Mouse (Mus musculus) gastrocnemius, postnatal 36 days (tissue): ENCODE data around the gene Matn4. TPM values are rescaled to one million over a fixed set of nuclear protein-coding genes. Genes with fewer than 3 reads are reported as not detected.
A peak's percentile ranks its signal among the peaks of the same experiment; 100 is the strongest.

Experiments used
- DNase-seq, 2 experiments: peaks; one replicate each; pipeline ENCODE4 v3.0.0; 2022
- intact Hi-C: fragments of 180-260 bp; cut with DNase I; formaldehyde crosslinking; loops from one replicate; pipeline ENCODE4 v1.15.1; 2025
- total RNA-seq, 2 experiments: library from RNA; stranded (reverse); gene quantifications; 2 replicates each; pipeline ENCODE4 v1.2.3; 2021

Gene Matn4
- total RNA-seq, 2 experiments from 2014 or later = 1.5 to 1.7 TPM

DNA sequence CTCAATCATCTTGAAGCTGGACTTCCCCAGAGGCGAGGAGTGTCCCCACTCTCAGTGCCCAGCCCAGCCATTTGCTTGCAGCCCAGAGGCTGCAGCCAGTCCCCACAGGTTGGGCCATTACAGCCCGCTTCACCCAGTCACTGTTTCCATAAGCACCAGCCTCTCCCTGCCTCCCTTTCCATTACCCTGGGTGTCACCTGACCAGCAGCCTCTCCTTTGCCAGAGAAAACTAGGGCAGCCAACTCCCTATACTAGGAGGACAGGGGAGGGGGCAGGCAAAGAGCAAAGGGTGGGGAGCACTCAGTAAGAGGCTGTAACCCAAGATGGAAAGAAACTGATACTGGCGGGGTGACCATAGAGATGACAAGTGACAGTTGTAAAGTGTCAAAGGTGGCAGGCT, 32.0 kb upstream of the Matn4 start:
- peak in 1 of 2 experiments; percentile 44 for DNase-seq
- intact Hi-C loops = no loop called here

DNA sequence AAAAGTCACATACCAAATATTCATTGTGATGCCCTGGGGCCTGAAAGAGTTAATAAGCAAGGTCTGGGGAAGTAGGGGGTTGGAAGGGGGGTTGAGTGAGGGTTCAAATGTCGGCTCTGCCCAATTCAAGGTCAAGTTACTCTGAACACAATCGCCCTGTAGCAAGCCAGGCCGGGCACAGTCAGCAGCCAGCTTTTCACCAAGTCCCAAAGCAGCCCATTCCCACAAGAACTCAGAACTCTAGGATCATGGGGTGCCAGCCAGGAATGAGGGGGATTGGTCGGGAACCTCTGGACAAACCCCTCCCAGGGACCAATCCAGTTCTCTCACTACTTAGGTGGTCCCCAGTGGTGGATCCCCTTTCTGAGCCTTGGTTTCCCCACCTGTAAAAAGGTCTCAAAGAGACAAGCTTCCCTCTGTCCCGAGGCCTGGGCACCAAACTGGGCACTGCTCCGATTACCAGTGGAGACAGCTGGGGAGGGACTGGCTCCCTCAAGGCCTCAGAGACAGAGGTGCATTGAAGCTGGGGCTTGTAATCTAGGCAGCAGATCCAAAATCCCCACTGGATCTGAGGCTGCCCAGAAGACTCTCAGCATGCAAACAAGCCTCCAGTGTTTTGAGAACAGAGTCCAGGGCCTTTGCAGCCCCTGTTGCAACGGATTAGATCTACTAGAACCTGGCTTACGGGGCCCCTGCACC, 31.4 kb upstream of the Matn4 start:
- intact Hi-C loops = no loop called here
- DNase-seq = no peak

DNA sequence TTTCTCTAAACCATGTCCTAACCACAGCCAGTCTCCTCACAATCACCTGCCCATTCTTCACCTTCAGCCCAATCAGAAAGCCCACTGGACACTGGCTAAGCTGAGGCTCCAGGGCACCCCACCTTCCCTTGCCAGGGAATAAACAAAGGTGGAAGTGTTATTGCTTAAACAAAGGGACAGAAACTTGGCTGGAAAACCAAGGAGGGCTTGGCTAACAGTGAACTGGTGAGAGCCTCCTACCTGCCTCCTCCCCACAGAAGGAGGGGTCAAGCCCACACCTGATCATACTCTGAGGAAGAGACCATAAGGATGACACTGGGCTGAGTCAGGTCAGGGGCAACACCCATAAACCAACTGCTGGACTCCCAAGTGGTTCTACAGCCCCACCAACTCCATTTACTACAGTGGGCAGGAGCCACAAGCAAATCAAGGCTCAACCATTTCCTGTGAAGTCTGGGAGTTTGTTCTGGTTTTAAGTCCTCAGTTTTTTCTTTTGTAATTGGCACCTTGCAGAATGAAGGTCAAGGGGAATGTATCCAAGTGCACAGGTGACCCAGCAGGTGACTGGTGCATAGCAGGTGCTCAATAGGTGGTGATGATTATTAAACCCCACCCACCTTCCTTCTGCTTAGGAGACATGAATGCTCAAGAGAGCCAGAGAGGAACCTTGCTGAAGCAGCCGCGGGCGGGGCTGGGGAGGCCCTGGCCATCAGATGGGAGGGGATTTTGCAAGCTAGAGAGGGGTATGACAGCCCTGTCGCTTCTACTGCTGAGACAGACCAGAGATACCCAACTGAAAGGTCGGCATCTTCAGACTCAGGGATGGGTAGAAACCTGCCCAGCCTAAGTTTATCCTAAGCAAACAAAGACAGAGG, 30.5 kb upstream of the Matn4 start:
- intact Hi-C loops = no loop called here
- DNase-seq = no peak

DNA sequence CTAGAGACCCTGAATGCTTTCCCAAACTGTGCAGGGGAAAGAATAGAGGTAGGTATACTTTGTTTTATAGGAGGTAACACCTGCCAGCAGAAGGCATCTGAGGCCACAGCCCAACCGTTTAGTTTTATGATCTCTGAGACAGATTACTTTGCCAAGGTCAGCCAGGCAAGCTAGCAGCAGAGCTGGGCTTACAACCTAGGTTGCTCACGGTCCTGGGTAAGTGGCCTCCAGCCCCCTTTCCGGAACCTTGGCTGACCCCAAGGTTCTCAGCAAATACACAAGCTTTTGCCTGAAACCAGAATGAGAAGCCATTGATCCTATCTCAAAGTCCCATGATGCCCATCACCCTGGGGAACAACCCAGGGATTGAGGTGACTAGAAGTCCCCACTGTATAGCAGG, 29.7 kb upstream of the Matn4 start:
- intact Hi-C loops = no loop called here
- DNase-seq = no peak

DNA sequence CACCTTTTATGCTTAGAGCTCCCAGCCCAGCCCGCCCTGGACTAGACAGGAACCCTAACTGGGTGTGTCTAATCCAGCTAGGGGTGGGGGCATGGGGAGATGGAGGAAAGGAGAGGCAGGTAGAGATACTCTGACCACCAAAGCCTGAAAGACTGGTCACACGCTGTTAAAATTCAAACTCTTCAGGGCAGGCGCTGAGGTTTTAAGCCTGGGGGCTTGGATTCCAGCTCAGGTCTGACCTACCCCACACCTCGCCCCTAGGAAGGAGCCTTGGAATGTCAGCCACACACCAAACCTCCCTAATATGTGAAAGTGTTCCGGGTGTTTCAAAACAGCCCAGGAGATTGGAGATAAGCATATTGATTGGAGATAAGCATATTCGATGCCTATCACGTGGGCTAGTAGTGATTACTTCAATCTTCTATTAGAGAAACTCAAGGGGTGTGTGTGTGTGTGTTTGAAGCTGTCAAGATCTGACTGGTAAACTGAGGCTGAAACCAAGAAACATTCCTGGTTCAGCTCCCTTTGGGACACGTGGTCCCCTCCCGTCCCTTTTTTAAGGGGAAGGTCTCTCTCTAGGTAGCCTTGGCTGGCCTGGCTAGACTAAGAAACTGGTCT, 28.4 kb upstream of the Matn4 start:
- DNase-seq = no peak
- intact Hi-C loops = no loop called here

DNA sequence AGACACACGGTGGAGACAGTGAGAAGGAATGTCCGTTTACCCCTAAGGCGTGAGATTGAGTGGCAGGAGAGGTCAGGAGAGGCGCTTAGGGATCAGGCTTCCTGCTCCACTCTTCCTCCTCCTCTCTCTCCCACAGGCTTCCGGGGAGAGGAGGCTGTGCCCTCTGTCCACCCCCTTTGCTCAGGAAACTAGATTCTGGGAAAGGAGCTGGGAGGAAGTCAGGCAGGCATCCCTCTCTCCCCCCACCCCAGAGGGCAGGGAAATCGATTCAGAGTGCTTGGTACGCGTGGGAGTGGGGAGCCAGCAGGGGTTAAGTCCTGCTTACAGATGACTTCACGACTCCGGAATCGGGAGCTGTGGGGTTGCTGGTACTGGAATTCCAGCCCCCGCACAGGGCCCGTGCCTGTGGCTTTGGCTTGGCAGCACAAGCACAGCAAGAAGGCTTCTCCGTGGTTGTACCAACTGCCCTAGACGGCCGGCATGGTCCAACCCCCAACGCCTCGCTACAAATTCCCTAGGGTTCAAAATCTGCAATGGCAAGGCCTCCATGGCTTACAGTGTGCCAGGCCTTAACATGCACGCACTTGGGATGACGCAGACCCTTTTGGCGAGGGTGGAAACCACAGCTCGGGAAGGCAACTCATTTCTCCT, 27.7 kb upstream of the Matn4 start:
- intact Hi-C loops = no loop called here
- peak in 1 of 2 experiments; percentile 30 for DNase-seq

DNA sequence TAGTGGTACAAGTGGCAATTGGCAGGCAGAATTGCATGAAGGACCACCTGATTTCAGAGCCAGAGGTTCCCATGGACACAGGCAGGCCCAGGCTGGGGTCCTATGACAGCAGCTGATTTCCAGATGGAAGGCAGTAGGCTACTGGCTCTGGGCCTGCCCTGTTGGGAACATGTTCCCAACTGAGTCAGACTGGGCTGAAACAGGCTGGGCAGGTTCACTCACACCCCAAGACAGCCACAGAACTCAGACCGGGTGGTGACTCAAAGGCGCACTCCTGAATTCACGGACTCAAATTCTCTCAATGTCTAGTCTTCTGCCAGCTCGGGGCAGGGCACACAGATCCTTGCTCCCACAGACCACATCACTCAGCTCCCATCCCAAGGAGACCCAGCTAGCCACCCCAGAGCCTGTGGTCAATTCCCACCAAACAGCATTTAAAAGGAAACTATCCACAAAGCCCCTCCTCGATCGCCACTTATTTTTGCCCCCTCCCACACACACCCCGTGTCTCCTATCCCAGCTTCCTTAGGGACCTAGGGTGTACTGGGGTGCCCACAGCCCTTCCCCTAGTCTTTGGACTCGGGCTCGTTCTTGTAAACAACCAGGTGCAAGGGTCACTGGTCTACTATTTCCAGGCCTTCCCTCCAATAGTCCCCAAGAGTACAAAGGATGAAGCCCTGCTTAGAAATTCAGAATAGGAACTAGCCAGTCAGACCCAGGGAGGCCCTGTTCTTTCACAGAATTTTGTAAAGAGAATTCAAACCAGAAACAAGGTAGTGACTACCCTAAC, 26.9 kb upstream of the Matn4 start:
- no peak for DNase-seq
- intact Hi-C loops = no loop called here

DNA sequence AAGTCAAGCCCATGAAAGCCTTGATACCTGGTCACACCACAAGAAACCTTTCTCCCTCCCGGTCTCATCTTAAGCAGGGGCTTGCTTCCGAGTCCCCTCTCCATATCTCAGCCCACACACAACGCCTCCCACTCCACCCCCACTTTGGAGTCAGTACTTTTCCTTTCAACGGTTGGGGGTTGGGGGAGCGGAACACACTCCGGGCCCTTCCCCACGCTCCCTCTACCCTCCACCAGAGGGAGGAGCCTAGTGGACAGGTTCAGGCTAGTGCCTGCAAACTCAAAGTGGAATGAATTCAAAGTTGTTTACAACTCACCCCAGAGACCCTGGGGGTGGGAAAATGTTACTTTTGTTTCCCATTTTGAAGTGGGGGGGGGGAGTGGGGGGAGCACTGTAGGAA, 25.7 kb upstream of the Matn4 start:
- intact Hi-C loops = no loop called here
- no peak for DNase-seq

DNA sequence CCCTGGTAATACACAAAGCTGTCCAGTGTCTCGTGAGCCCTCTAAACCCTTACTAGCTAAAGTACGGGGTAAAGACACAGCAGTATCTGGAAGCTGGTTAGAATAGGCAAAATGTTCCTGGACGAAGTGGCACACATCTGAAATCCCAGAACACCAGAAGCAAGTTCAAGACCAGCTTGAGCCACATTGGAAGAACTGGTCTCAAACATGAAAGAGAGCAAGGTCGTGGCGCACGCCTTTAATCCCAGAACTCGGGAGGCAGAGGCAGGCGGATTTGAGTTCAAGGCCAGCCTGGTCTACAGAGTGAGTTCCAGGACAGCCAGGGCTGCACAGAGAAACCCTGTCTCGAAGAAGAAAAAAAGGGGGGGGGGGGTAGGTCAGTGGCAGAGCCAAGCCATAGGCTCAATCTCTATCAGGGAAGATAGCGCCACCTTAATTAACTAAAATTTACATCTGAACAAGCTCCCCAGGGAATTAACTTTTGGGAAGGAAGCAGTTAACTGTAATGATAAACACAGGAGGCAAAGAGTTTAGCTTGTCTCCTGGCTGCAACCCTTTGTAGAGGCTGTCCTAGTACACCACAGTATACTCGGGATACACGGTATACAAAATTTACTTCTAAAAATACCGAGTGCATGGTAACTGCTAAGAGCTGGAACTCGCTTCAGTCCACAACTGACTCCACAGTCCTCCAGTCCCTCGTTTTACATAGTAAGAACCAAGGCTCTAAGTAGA, 25.1 kb upstream of the Matn4 start:
- DNase-seq = no peak
- intact Hi-C loops = no loop called here

DNA sequence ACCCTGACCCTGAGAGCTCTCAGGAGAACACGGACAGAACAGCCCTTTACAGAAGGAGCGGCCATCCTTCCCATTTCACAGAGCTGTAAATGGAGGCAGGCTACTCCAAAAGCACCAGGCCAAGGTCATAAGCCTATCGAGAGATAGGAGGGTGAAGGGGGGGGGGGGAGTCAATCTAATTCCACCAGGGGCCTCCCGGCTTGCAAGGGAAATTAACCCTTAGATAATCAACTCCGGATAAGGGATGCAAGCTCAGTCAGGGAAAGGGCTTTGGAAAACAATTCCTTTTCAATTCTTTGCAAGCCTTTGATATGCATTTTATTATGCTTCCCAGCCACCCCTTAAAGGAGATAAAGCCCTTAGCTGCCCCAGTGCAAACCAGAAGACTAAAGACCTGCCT, 23.5 kb upstream of the Matn4 start:
- no peak for DNase-seq
- intact Hi-C loops = no loop called here

DNA sequence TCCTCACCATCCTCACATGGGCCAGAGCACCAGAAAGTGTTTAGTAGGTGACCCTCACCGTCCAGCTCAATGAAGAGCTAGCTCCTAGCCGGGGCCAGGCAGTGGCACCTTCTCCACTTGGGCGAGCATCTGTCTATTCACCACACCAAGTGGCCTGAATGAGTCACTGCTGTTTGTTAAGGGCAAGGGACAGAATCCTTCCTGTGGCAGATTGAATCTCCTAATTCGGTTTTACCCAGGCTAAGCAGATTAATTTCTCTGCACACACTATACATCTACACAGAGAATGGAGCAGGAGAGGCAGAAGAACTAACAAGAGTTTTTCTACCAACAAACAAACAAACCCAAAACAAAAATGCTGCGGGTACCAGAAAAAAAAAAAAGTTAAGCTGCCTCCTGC, 22.0 kb upstream of the Matn4 start:
- DNase-seq = no peak
- intact Hi-C loops = no loop called here

DNA sequence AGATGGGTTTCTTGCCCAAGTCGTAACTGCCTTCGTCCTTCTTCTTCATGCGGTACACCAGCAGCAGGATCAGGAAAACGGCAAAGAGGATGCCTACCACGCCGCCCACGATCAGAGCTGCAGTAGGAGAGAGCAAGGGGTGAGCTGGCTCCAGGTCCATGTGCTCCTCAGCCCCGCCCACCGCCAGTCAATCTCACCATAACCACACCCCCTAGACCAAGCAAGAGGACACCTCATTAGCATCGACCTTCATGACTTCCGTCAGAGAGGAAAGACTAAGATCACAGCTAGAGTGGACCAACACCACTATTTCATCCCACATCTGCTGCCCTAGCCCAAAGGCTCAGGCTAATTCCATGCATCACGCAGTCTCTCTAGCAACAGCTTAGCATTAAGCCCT, 21.2 kb upstream of the Matn4 start:
- DNase-seq = no peak
- intact Hi-C loops = no loop called here

DNA sequence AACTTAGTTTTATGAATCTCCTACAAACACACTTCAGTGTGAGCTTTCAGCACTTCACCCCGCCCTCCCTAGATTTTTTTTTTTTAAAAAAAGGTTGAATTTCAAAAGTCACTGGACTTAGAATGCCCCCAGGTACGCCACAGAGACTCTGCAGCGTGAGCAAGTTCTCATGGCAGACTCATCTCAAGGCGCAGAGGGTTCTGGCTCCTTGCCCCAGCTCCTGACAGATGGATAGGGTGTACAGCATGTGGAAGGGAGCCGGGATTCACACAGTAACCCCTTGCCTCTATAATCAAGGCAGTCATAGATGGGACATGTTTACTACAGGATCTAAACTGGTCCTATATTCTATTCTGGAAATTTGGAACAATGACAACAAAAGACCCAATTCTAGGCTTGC, 20.4 kb upstream of the Matn4 start:
- intact Hi-C loops = no loop called here
- no peak for DNase-seq

DNA sequence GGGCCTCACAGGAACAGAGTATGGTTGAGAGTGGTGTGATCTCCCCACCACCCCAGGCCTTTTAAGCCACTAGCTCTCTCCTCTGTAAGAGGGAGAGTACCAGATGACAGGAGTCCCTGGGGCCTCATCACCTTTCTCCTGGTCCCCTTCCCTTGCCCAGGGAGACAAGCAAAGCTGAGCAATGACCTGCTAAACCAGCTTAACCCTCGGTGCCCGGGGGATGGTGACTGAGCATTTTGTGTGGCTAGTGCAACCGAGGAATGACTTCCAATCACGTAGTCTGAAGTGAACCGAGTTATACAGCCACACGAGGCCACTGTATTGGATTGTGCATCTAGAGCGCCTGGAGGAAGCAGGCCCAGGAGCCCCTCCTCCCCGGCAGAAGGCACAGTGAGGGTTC, 19.4 kb upstream of the Matn4 start:
- intact Hi-C loops = no loop called here
- no peak for DNase-seq

DNA sequence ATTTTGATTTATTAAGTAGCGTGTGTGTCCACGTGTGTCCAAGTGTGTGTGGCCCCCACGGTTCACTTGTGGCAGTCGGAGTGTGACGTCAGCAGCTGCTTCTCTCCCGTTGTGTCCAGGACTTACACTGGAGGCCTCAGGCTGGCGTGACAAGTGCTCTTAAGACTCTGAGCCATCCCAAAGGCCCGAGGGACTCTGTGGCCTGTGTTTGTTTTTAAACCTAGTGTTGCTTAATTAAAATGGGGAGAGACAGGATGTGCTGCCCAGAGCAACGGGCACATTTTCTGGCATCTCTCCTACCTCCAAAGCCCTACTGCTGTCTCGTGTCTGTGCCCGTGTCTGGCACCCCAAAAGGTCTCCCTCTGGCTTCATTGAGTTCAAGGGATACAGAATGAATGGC, 18.5 kb upstream of the Matn4 start:
- no peak for DNase-seq
- intact Hi-C loops = no loop called here

DNA sequence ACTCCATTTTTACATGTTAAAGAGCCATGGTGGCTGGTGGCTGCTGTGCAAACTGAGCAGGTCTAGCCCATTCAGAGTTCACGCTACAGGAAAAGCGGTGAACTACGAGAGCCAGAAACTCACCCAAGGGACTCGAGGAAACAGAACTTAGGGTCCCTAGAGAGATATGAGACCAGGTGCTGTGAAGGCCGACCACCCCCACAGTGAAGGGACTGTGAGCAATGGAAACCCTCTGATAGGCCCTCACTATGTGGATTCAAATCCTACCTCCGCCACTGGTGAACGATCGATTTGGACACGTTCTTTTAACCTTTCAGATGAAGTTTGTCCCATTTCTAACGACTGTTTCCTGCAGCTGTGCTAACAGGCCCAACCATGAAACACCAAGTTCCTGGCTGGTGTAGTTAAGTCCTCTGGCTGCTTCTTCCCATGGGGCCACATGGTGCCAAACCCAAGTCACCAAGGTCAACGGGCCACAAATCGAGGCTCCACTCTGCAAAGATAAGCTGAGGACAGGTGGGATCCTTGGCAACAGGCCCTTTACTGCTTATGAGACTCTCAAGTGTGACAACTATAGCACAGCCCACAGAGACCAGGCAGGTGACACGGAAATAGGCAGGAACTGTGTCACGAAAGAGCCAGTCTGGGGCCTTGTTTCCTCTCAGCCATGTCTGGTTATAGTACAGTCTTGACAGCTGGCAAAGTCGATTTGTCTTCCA, 17.9 kb upstream of the Matn4 start:
- DNase-seq = no peak
- intact Hi-C loops = no loop called here

DNA sequence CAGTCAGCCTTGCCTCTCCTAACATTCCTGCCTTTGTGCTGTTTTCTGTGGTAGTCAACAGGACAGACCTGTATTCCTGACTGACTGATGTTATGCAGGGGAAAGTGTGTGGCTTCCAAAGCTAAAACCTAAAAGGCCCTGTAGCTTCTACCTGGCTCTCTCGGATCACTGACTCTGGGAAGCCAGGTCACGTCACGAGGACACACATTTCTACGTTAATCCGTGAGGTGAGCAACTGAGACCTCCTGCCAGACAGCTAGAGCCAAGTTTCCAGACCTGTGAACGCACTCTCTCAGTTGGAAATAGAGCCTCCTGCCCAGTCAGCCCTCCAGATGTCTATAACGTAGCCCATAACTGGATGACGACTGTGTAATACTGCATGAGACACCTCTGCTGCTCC, 17.0 kb upstream of the Matn4 start:
- intact Hi-C loops = no loop called here
- no peak for DNase-seq

DNA sequence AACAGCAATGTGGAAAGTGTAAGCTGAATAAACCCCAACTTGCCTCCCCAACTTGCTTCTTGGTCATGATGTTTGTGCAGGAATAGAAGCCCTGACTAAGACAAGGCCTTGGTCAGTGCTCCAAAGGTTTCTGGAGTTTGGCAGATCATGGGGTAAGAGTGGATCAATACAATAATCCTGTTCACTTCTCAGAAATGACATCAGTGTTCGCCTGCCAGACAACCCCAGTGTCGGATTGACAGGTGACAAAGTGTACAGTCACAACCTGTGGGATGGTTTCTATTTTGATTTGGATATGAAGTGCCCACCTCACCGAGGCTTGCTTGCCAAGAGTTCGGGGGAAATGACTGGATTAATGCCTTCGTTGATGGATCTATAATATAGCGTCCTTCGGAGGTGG, 16.3 kb upstream of the Matn4 start:
- intact Hi-C loops = no loop called here
- DNase-seq = no peak

DNA sequence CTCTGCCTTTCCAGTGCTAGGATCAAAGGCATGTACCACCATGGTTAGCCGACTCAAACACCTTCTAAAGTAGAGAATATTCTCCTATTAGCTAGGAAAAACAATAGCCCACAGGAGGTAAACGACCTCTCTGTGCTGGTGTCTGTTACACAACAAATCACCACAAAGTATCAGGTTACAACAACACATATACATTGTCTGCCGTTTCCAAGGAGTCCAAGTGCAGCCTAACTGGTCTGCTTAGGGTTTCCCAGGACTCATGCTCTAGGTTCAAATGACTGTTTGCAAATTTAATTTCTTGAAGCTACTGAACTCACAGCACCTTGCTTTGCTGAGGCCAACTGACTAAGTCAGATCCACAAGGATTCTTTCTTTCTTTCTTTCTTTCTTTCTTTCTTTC, 14.5 kb upstream of the Matn4 start:
- intact Hi-C loops = no loop called here
- DNase-seq = no peak
